Mouse (Mus musculus) CH12.LX (cell line): Measurements from ENCODE around the gene Zmpste24. TPM values are rescaled to one million over a fixed set of nuclear protein-coding genes. Genes with fewer than 3 reads are reported as not detected.

Source experiments
- DNase-seq: peaks from one replicate; pipeline ENCODE4 v3.0.0-alpha.2; 2013; ENCODE audit errors: extremely low read depth
- H3K27ac ChIP-seq: 2 replicates; pipeline ENCODE4 v1.5.1; 2012; ENCODE audit warnings: low read depth, mild to moderate bottlenecking, control low read depth, moderate library complexity; ENCODE audit not compliant: insufficient read depth
- H3K27me3 ChIP-seq: replicated peaks from 2 replicates; pipeline ENCODE3; 2012; ENCODE audit warnings: inconsistent platforms
- H3K36me3 ChIP-seq, 2 experiments: replicated peaks in 1 of 2; 2 replicates each; pipeline versions ENCODE3 to v1.6.1; 2012; ENCODE audit warnings: inconsistent platforms in 1 of 2, low read length in 1 of 2, mild to moderate bottlenecking in 1 of 2, mixed read lengths in 1 of 2, moderate library complexity in 1 of 2; ENCODE audit not compliant: control insufficient read depth in 1 of 2, insufficient read depth in 1 of 2
- H3K4me1 ChIP-seq, 2 experiments: 2 replicates each; pipeline ENCODE4 v1.6.1; 2012; ENCODE audit warnings: inconsistent platforms in 1 of 2, moderate library complexity in 1 of 2; ENCODE audit not compliant: insufficient read depth in 2 of 2, control insufficient read depth in 1 of 2
- H3K4me2 ChIP-seq: 2 replicates; pipeline ENCODE4 v1.6.1; 2012; ENCODE audit warnings: low read depth, mild to moderate bottlenecking, control low read depth; ENCODE audit not compliant: poor library complexity, insufficient read depth, severe bottlenecking
- H3K4me3 ChIP-seq, 3 experiments: fragments of 150-350 bp in 1 of 3; sonication (generic) in 1 of 3; replicated peaks in 1 of 3; 2 replicates each; pipeline versions ENCODE3 to v1.5.1; 2011 to 2012; ENCODE audit warnings: low read depth in 2 of 3, low read length in 2 of 3, mild to moderate bottlenecking in 2 of 3, moderate library complexity in 2 of 3, control low read depth in 1 of 3, improper control_type of control experiment in 1 of 3, inconsistent platforms in 1 of 3, mixed read lengths in 1 of 3; ENCODE audit not compliant: poor library complexity in 1 of 3
- H3K79me2 ChIP-seq: replicated peaks from 2 replicates; pipeline ENCODE4 v1.6.1; 2012; ENCODE audit warnings: mild to moderate bottlenecking, moderate library complexity; ENCODE audit not compliant: control insufficient read depth, poor library complexity, insufficient read depth, severe bottlenecking; ENCODE audit errors: extremely low read depth
- H3K9ac ChIP-seq: 2 replicates; pipeline ENCODE4 v1.6.1; 2012; ENCODE audit warnings: low read depth, mild to moderate bottlenecking, control low read depth, moderate library complexity; ENCODE audit not compliant: insufficient read depth
- H3K9me3 ChIP-seq: replicated peaks from 2 replicates; pipeline ENCODE3; 2012; ENCODE audit warnings: low read length, inconsistent platforms, mixed read lengths
- BHLHE40 ChIP-seq: IDR thresholded peaks from 2 replicates; pipeline ENCODE4 v1.6.1; 2011; ENCODE audit warnings: mild to moderate bottlenecking, low read depth, low read length, improper control_type of control experiment
- CHD1 ChIP-seq: IDR thresholded peaks from 2 replicates; pipeline ENCODE4 v1.6.1; 2012; ENCODE audit warnings: low read depth, low read length, improper control_type of control experiment, inconsistent platforms
- CTCF ChIP-seq, 2 experiments: IDR thresholded peaks in 1 of 2; conservative IDR thresholded peaks in 1 of 2; 2 replicates each; pipeline ENCODE4 v1.5.1; 2011 to 2012; ENCODE audit warnings: low read depth in 2 of 2, low read length in 2 of 2, improper control_type of control experiment in 1 of 2, inconsistent platforms in 1 of 2, mild to moderate bottlenecking in 1 of 2, moderate library complexity in 1 of 2
- EP300 ChIP-seq: IDR thresholded peaks from 2 replicates; pipeline ENCODE4 v1.6.1; 2011; ENCODE audit warnings: low read length, improper control_type of control experiment
- ETS1 ChIP-seq: conservative IDR thresholded peaks from 2 replicates; pipeline ENCODE4 v1.6.1; 2012; ENCODE audit warnings: low read depth, mild to moderate bottlenecking, inconsistent platforms, low read length, improper control_type of control experiment, moderate library complexity
- GABPA ChIP-seq: IDR thresholded peaks from 2 replicates; pipeline ENCODE4 v1.6.1; 2012; ENCODE audit warnings: low read depth, low read length, improper control_type of control experiment, inconsistent platforms; ENCODE audit not compliant: insufficient replicate concordance
- HCFC1 ChIP-seq: IDR thresholded peaks from 2 replicates; pipeline ENCODE4 v1.6.1; 2012; ENCODE audit warnings: low read depth, mild to moderate bottlenecking, inconsistent platforms, low read length, improper control_type of control experiment
- IRF4 ChIP-seq: IDR thresholded peaks from 2 replicates; pipeline ENCODE4 v1.6.1; 2014; ENCODE audit warnings: low read depth, mild to moderate bottlenecking, inconsistent platforms, low read length, improper control_type of control experiment
- JUN ChIP-seq: IDR thresholded peaks from 2 replicates; pipeline ENCODE4 v1.6.1; 2011; ENCODE audit warnings: low read depth, mild to moderate bottlenecking, low read length, improper control_type of control experiment, moderate library complexity; ENCODE audit not compliant: insufficient read depth
- JUND ChIP-seq: conservative IDR thresholded peaks from 2 replicates; pipeline ENCODE4 v1.6.1; 2011; ENCODE audit warnings: low read depth, low read length, improper control_type of control experiment
- MAFK ChIP-seq: IDR thresholded peaks from 2 replicates; pipeline ENCODE4 v1.6.1; 2011; ENCODE audit warnings: low read length, improper control_type of control experiment; ENCODE audit not compliant: insufficient replicate concordance
- MAX ChIP-seq: IDR thresholded peaks from 2 replicates; pipeline ENCODE4 v1.6.1; 2011; ENCODE audit warnings: low read length, improper control_type of control experiment
- MAZ ChIP-seq: IDR thresholded peaks from 2 replicates; pipeline ENCODE4 v1.6.1; 2012; ENCODE audit warnings: low read depth, mild to moderate bottlenecking, inconsistent platforms, low read length, improper control_type of control experiment, moderate library complexity
- RCOR1 ChIP-seq: conservative IDR thresholded peaks from 2 replicates; pipeline ENCODE4 v1.6.1; 2012; ENCODE audit warnings: low read depth, mild to moderate bottlenecking, inconsistent platforms, low read length, improper control_type of control experiment
- SIN3A ChIP-seq: IDR thresholded peaks from 2 replicates; pipeline ENCODE4 v1.6.1; 2012; ENCODE audit warnings: low read length, improper control_type of control experiment, inconsistent platforms
- TBP ChIP-seq: conservative IDR thresholded peaks from 2 replicates; pipeline ENCODE4 v1.6.1; 2011; ENCODE audit warnings: low read depth, low read length, improper control_type of control experiment
- TCF12 ChIP-seq: IDR thresholded peaks from 2 replicates; pipeline ENCODE4 v1.6.1; 2014; ENCODE audit warnings: low read depth, mild to moderate bottlenecking, inconsistent platforms, low read length, improper control_type of control experiment
- ZMIZ1 ChIP-seq: IDR thresholded peaks from 2 replicates; pipeline ENCODE4 v1.6.1; 2012; ENCODE audit warnings: low read depth, mild to moderate bottlenecking, inconsistent platforms, low read length, improper control_type of control experiment
- ZNF384 ChIP-seq: IDR thresholded peaks from 2 replicates; pipeline ENCODE4 v1.6.1; 2012; ENCODE audit warnings: low read depth, low read length, improper control_type of control experiment, inconsistent platforms
- dilution Hi-C: fragments of 300-500 bp; cut with MboI; formaldehyde crosslinking; loops from 2 replicates; pipeline ENCODE4 v1.14.3; 2020; ENCODE audit warnings: low sequenced_read_pairs; ENCODE audit not compliant: extremely low pct_unique_long_range_greater_than_20kb, extremely low pct_ligation_motif_present
- in situ Hi-C: fragments of 300-500 bp; cut with MboI; formaldehyde crosslinking; loops from 3 replicates; pipeline ENCODE4 v1.14.3; 2019; ENCODE audit warnings: low sequenced_read_pairs, low pct_ligation_motif_present, low pct_unique_long_range_greater_than_20kb, mixed read lengths
- polyA plus RNA-seq: library from polyadenylated mRNA; unstranded; fragments of >175 nt; gene quantifications from 2 replicates; pipeline ENCODE4 v1.2.1, GENCODE M21; 2012; ENCODE audit warnings: low read depth; ENCODE audit not compliant: insufficient read length
- total RNA-seq, 2 experiments: library from RNA; depleted of rRNA; stranded (reverse); fragments of 300-350 nt in 1 of 2; fragments of >200 nt in 1 of 2; gene quantifications; 2 replicates each; pipeline ENCODE4 v1.2.3; 2012 to 2014

The Zmpste24 gene
- total and polyA plus RNA-seq, 3 experiments: 22.3 to 59.1 (median 55.7) TPM

DNA sequence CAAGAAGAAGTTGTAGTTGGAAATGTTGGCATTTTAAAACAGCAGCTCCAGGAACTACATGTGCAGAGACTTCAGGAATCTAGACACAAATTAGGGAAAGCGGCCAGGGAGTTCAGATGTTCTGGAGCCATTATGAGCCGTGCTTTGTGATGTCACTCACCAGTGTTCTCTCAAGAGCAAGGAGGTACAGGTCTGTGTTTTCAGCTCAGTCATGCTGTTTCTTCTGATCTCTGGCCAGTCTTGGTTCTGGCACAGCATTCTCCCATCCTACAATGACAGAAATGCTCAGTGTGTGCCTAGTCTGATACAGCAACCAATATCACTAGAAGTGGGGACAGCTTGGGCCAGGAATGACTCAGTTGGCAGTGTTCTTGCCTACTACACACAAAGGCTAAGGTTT is 11.1 kb upstream of the Zmpste24 start, which contains the start of gene Tmco2:
Gene Tmco2, minus strand, starts transcription at position 101 of the 400 bp plus-strand sequence.
- H3K27me3 ChIP-seq: peaks cover 37% of the 10 kb centered on the region
- H3K27ac ChIP-seq: no peak within 1 kb of the TSS
- TF ChIP-seq IRF4 (no peak), RCOR1 (no peak)
- TF ChIP-seq, all 38 proteins: peak for 0
- dilution Hi-C loops (no loop called here), in situ Hi-C loops (no loop called here)
- no peaks in the 10 kb centered on the region for H3K9me3 ChIP-seq
- no peak within 1 kb of the TSS for H3K4me3 ChIP-seq
- DNase-seq: no peak
- no peaks in the 10 kb centered on the region for H3K79me2 ChIP-seq
- no peaks in the 10 kb centered on the region for H3K4me1 ChIP-seq
- H3K9ac ChIP-seq: no peak within 1 kb of the TSS
- no peak within 1 kb of the TSS for H3K4me2 ChIP-seq
- no peaks in the 10 kb centered on the region for H3K36me3 ChIP-seq

DNA sequence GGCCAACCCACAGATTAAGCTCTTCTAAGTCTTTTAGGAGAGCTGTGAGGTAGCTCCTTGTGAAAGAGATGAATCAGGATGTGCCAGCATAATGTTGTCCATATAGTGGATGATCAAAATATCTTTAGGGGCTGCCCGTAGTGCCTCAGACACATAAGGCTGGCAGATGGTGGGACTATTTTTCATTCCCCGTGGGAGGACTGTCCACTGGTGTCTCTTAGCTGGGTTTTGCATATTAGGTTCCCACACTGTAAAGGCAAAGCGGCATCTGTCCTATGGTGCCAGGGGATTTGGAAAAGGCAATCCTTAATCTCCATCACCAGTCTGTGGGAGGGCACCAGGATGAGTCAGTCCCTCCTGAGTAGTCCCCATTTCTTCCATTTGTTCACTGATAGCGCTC is 5.3 kb upstream of the Zmpste24 start:
- H3K9ac ChIP-seq: no peak overlapping the region
- DNase-seq: no peak
- H3K27ac ChIP-seq: no peak overlapping the region
- no peak overlapping the region for H3K4me2 ChIP-seq
- in situ Hi-C loops: no loop called here
- dilution Hi-C loops: no loop called here
- H3K36me3 ChIP-seq: no peaks in the 10 kb centered on the region
- H3K79me2 ChIP-seq: no peaks in the 10 kb centered on the region
- H3K27me3 ChIP-seq: peaks cover 31% of the 10 kb centered on the region
- H3K4me3 ChIP-seq: no peak overlapping the region
- no peaks in the 10 kb centered on the region for H3K9me3 ChIP-seq
- no peak for TF ChIP-seq ZNF384
- TF ChIP-seq SIN3A: no peak
- no peak for TF ChIP-seq HCFC1
- TF ChIP-seq CHD1: no peak
- no peak for TF ChIP-seq TCF12
- no peak for TF ChIP-seq ZMIZ1
- TF ChIP-seq JUN: no peak
- TF ChIP-seq MAFK: no peak
- no peak for TF ChIP-seq MAX
- TF ChIP-seq JUND: no peak
- TF ChIP-seq GABPA: no peak
- no peak for TF ChIP-seq TBP
- no peak for TF ChIP-seq MAZ
- TF ChIP-seq EP300: no peak
- TF ChIP-seq CTCF (conservative IDR thresholded peaks at IDR 0.05 in 1 of 2, IDR thresholded peaks at IDR 0.05 in 1 of 2; ENCODE audit: low read depth in 2 of 2, low read length in 2 of 2): no peak
- no peak for TF ChIP-seq ETS1
- no peak for TF ChIP-seq BHLHE40
- H3K4me1 ChIP-seq: peaks cover 0 to 3% of the 10 kb centered on the region in 2 experiments; a peak in 2 of 4 replicates
